Mouse (Mus musculus) left cerebral cortex, postnatal 4 days (tissue): ENCODE results near the gene Zbtb3. TPM values are rescaled to one million over a fixed set of nuclear protein-coding genes. Genes with fewer than 3 reads are reported as not detected.
A peak's percentile ranks its signal among the peaks of the same experiment; 100 is the strongest.
"Not testable (repeated sequence)": the region's sequence is repeated elsewhere in the genome, so short reads cannot be mapped to it uniquely, and the experiment has no call there.

Source experiments
- DNase-seq: peaks from one replicate; pipeline ENCODE4 v3.0.0-alpha.2; 2022
- intact Hi-C: fragments of 180-260 bp; cut with DNase I; formaldehyde crosslinking; loops from one replicate; pipeline ENCODE4 v1.15.1; 2025
- total RNA-seq, 2 experiments: library from RNA; stranded (reverse); gene quantifications; 2 replicates each; pipeline ENCODE4 v1.2.3; 2021

The Zbtb3 gene
- total RNA-seq, 2 experiments from 2014 or later = 5.1 to 6.8 TPM

- intact Hi-C loops = no loop called here
- no peak for DNase-seq
These were observed 3.4 kb upstream of the Zbtb3 start for GRCm38 (mm10) chr19:8798947-8799315.

DNA sequence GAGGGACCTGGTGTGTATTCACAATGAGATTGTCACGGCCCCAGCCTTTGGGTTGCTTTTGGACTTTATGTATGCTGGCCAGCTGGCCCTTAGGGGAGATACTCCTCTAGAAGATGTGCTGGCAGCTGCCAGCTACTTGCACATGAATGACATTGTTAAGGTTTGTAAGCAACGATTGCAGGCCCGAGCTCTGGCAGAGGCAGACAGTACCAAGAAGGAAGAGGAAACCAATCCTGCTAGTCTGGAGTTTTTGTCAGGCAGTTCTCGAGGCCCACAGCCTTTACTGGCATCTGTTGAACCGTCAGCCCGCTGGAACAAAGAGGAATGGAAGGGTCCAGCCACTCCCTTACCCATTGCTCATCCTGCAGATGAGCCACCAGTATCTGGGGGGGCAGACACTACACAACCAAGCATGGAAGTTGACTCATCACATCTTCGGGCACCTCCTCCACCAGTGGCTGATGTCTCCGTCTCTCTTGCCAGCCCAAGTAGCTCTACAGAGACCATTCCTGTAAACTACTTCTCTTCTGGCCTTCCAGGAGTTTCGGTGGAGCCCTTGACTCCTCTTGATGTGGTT lies 937 bp downstream of the Zbtb3 start:
- intact Hi-C loops = no loop called here

DNA sequence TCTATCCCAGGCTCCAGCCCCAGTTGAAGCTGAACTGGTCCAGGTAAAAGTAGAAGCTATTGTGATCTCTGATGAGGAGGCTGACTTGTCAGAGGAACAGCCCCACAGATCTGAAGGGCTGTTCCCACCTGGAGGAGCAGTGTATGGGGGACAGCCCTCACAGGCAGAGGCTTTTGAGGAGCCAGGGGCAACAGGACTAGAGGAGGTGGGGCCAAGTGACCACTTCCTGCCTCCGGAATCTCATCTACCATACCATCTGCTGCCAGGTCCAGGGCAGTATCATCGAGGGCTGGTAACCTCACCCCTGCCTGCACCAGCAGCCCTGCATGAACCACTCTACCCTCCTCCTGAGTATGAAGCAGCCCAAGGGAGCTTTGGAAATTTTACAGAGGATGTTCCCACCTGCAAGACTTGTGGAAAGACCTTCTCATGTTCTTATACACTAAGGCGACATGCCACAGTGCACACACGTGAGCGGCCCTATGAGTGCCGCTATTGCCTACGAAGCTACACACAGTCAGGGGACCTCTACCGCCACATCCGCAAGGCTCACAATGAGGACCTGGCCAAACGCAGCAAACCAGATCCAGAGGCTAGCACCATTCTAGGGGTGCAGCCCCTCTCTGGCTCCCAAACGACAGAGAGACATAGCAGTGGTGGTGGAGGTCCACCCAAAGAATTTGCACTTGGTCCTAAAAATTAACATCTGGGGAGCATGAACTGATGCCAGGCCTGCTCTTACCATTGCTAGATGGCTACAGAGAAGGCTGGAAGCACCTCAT lies 1.7 kb downstream of the Zbtb3 start:
- DNase-seq = no peak
- intact Hi-C loops = no loop called here

More for the DNA sequence above, 937 bp downstream of the Zbtb3 start:
- DNase-seq = no peak

GRCm38 (mm10) chr19:8806810-8807209 lies 4.5 kb downstream of the Zbtb3 start:
- intact Hi-C loops = no loop called here
- no peak for DNase-seq

- intact Hi-C loops = no loop called here
These were observed 13.5 kb downstream of the Zbtb3 start for GRCm38 (mm10) chr19:8815812-8816211.

DNA sequence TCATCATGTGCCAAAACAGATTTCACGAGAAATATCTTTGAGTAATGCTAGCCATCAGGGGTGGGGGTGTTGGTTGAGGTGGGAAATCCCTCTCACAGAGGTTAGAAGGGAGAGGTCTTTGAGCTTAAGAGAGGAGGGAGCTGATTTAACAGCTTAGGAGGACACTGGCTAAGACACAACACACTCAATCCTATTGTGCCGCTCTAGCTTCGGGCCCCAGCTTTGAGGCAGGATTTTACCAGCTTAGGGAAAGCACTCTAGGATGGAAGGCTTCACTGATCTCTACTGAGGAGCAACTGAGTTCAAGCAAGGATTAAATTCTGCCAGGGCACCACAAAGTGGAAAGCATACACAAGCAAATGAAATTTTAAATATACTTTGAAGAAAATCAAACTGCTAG lies 14.6 kb downstream of the Zbtb3 start:
- intact Hi-C loops = no loop called here
- no peak for DNase-seq

More at GRCm38 (mm10) chr19:8815812-8816211, 13.5 kb downstream of the Zbtb3 start:
- DNase-seq = no peak

- intact Hi-C loops = no loop called here
- DNase-seq = no peak
These were observed 16.0 kb downstream of the Zbtb3 start for GRCm38 (mm10) chr19:8818301-8818798.

- intact Hi-C loops = no loop called here
- DNase-seq = peak; percentile 97
These were observed 16.6 kb downstream of the Zbtb3 start, which contains the start of gene Ttc9c for GRCm38 (mm10) chr19:8818801-8819595. Gene Ttc9c (minus strand): TSS chr19:8819333.

DNA sequence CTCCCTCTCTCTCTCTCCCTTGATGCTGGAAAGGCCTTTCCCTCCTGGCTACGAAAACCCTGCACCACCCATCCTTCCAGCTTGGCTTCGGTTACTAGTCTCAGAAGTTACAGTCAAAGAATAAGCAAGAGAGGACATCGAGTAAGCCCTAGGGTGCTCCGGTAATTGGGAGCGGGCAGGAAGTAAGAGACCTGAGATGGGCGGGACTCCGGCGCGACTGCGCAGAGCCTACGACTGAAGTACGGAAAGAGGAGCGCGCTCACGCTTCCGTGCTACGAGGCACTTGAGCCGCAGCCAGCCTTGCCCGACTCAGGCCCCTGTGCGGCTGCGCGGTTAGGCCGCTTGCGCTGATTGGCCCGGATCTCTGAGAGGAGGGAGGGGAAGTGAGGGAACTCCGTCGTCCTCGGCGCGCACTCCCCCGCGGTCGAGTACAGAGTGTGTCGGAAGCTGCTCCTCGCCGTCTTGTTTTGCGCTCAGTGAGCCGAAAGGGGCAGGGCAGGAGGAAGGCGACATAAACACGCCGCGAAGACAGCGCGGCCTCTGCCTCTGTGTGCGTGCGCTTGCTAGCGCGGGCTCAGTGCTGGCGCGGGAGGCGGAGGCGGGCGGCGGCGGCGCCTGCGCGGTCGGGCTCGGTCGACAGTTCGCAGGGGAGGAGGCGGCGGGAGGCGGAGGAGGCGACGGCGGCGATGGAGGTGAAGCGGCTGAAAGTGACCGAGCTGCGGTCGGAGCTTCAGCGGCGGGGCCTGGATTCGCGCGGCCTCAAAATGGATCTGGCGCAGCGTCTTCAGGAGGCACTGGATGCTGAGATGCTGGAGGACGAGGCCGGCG lies 17.5 kb downstream of the Zbtb3 start, which contains the start of gene Hnrnpul2:
Gene Hnrnpul2, plus strand, starts transcription at position 415 of the 828 bp plus-strand sequence.
- intact Hi-C loops = loop anchor here (10.0 kb wide), 1 partner anchor 65 kb away; the partner anchor contains the start of gene Nxf1

DNA sequence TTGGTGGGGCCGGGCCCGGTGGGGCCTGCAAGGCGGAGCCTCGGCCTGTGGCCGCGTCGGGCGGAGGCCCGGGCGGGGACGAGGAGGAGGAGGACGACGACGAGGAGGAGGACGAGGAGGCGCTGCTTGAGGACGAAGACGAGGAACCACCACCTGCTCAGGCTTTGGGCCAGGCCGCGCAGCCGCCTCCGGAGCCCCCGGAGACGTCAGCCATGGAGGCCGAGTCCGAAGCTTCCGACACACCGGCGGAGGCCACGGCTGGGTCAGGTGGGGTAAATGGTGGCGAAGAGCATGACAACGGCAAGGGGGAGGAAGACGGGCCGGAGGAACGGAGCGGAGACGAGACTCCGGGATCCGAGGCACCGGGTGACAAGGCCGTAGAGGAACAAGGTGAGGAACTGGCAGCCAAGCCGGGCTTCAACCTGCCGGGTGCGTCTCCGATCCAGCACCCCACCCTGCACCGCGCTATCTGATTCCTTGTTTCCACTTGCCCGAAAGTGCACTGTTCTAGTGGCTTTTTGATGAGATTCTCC lies 18.1 kb downstream of the Zbtb3 start:
- DNase-seq = no peak
- intact Hi-C loops = loop anchor here (10.0 kb wide), 1 partner anchor 66 kb away; the partner anchor contains the start of gene Nxf1

More for the DNA sequence above, 17.5 kb downstream of the Zbtb3 start, which contains the start of gene Hnrnpul2:
- peak; percentile 99 for DNase-seq

DNA sequence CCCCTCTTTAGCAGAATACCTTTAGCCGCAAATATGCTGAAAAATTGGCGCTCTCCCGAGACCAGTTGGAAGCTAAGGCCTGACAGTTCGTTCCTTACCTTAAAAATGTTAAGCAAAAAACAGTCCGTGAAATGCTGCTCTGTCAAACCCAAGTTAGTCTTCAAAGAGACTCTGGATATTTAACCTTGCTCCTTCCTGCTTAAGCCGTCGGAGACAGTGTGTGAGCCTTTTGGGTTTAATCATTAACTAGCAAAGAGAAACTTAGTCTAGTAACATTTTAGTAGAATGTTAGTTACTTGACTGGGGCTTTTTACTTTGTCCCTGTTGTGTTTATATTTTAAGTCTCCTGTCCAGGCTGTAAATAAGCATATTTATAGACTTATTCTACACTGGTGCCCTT lies 18.8 kb downstream of the Zbtb3 start:
- DNase-seq = no peak
- intact Hi-C loops = loop anchor here (10.0 kb wide), 1 partner anchor 66 kb away; the partner anchor contains the start of gene Nxf1

DNA sequence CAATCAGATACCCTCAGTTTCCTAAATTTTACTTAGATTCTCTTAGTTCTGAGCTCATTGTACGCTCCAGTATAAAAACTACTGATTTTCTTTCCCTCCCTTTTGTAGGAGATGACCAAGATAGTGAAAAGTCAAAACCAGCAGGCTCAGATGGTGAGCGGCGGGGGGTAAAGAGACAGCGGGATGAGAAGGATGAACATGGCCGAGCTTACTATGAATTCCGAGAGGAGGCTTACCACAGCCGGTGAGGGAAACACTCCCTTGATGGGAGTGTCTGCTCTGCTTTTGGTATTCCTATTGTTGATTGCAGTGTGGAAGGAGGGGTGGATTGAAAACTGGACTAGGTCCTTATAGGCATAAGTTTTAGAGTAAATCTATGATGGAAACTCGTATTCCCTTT lies 20.3 kb downstream of the Zbtb3 start:
- intact Hi-C loops = loop anchor here (10.0 kb wide), 1 partner anchor 68 kb away; the partner anchor contains the start of gene Nxf1

DNA sequence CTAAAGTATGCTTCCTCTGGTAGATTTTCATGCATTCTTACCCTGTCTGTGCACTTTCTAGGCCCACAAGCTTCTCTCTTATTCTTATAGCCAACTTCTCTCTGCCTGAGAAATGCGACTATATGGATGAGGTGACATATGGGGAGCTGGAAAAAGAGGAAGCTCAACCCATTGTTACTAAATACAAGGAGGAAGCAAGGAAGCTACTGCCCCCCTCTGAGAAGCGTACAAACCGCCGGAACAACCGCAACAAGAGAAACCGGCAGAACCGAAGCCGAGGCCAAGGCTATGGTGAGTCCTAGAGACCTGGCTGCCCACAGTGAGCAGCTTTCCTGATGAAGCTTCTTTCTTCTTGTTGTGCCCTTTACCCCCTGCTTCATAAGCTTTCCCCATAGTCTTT lies 27.3 kb downstream of the Zbtb3 start, which contains the start of gene AC129217.1:
Gene AC129217.1, plus strand, starts transcription at position 114 of the 400 bp plus-strand sequence.
- intact Hi-C loops = loop anchor here (10.0 kb wide), 2 partner anchors 75 to 115 kb away; partner anchors contain the start of genes Mta2 and Nxf1
- DNase-seq = no peak

More for the DNA sequence above, 20.3 kb downstream of the Zbtb3 start:
- peak; percentile 51 for DNase-seq

DNA sequence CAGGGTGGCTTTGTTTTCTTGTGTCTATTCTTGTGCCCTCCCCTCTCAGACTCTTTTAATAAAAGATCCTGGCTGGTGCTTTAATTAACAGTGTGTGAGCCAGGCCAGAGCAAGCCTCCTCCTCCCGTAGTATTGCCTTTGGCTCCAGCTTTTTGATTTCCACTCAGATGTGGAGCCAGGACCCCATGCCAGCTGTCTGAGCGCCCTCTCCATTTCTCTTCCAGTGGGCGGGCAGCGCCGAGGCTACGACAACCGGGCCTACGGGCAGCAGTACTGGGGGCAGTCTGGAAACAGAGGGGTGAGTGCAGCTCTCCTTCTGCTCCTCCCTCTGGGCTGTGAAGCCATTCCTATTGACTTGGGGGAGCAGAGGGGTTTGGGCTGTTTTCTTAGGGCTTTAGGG lies 28.3 kb downstream of the Zbtb3 start:
- intact Hi-C loops = loop anchor here (10.0 kb wide), 1 partner anchor 114 kb away; the partner anchor contains the start of gene Mta2
- peak; percentile 35 for DNase-seq

GRCm38 (mm10) chr19:8831262-8831661 lies 28.9 kb downstream of the Zbtb3 start:
- intact Hi-C loops = loop anchor here (10.0 kb wide), 1 partner anchor 114 kb away; the partner anchor contains the start of gene Mta2
- no peak for DNase-seq

- no peak for DNase-seq
These were observed 30.6 kb downstream of the Zbtb3 start for GRCm38 (mm10) chr19:8832971-8833370.

GRCm38 (mm10) chr19:8836327-8836726 lies 34.0 kb downstream of the Zbtb3 start:
- not testable (repeated sequence) for DNase-seq
- intact Hi-C loops = loop anchor here (10.0 kb wide), 1 partner anchor 108 kb away; the partner anchor contains the start of gene Mta2

More at GRCm38 (mm10) chr19:8832971-8833370, 30.6 kb downstream of the Zbtb3 start:
- intact Hi-C loops = loop anchor here (10.0 kb wide), 1 partner anchor 112 kb away; the partner anchor contains the start of gene Mta2

GRCm38 (mm10) chr19:8837251-8837791 lies 35.0 kb downstream of the Zbtb3 start, which contains the start of gene Bscl2:
Gene Bscl2 (plus strand): TSS chr19:8837467.
- peak; percentile 89 for DNase-seq
- intact Hi-C loops = loop anchor here (10.0 kb wide), 1 partner anchor 107 kb away; the partner anchor contains the start of gene Mta2
